Mouse (Mus musculus): ENCODE measurements around the gene Lgals3. TPM values are rescaled to one million over a fixed set of nuclear protein-coding genes. Genes with fewer than 3 reads are reported as not detected.

Gene Lgals3
- polyA plus RNA-seq, 1 experiment from 2014 or later: 0.49 TPM

DNA sequence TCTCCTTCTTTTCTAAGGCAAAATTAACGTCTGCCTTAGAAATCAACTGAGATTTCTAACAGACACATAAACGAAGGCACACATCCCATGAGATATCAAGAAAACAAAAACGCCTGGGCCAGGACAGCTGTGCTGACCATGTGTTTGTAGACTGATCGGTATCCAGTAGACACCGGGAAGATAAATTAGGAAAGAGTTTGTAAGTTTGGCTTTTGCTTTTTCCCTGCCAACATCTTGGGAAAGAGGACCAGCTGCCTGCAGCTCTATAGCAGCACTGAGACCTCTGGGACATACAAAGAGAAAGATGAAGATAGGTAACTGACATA, 51.1 kb downstream of the Lgals3 start:
- peaks cover 29% of the 10 kb centered on the region for H3K36me3 ChIP-seq
- H3K4me3 ChIP-seq: peak overlapping the region; percentile 79
- no peaks in the 10 kb centered on the region for H3K27me3 ChIP-seq (ENCODE audit: low read depth, poor library complexity, severe bottlenecking)
- 52% methylated on average over 5 of the region's 5 CpGs for WGBS
- no peaks in the 10 kb centered on the region for H3K9me3 ChIP-seq (replicated peaks)
- peak overlapping the region; percentile 92 for H3K27ac ChIP-seq
- peaks cover 21% of the 10 kb centered on the region for H3K4me1 ChIP-seq
- no peak for DNase-seq (ENCODE audit: low spot score)

DNA sequence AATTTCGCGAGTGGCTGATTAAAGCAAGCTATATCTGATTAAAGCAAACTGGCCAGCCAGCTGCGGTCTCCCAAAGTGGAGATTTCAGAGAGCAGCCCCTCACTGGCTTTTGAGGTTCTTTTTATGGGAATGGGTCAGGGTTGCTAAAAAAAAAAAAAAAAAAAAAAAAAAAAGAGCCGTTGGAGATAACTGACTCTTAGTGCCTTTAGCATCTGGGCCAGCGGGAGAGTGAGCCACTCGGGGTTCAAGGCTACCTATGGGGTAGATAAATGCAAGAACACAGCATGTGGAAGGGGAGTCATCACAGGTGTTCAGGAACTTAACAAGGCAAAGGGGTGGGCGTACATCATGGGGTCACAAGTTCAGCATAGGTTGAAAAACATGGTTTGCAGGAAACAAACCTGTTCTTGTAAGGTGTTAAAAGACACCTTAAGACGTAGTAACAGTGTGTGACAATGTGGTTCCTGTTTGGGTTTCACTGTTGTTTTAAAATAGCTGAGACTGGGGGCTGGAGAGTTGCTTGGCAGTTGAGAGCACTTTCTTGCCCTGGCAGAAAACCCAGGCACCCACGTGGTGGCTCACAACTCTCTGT, 51.6 kb downstream of the Lgals3 start:
- peak overlapping the region; percentile 92; the same call in 1 of the 2 replicates for H3K27ac ChIP-seq

DNA sequence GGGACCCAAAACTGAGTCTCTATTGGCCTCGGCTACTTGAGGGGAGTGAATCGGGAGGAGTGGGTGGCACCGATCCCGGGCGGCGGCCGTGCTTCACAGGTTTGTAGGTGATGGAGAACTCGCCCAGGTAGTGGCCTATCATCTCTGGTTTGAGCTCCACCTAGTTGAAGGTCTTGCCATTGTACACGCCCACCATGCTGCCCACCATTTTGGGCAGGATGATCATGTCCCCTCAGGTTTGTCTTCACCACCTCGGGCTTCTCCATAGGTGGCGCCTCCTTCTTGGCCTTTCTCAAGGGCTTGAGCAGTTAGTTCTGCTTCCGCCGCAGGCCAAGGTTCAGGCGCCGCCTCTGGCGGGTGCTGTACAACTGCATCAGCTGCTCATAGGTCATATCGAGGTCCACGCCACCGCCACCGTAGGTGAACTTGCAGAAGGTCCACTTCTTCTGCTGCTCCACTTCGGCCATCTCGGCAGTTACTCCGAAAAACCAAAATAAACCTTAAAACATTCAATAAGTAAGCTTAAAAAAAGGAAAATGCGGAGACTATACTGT, 52.2 kb downstream of the Lgals3 start:
- 92% methylated on average over 24 of the region's 24 CpGs for WGBS
- Histone ChIP-seq H3K36me3 (peaks cover 17% of the 10 kb centered on the region), H3K4me1 (peaks cover 21% of the 10 kb centered on the region), H3K27ac (no peak overlapping the region), H3K9me3 (replicated peaks) (no peaks in the 10 kb centered on the region), H3K4me3 (no peak overlapping the region), H3K27me3 (ENCODE audit: low read depth, poor library complexity, severe bottlenecking) (no peaks in the 10 kb centered on the region)
- no peak for DNase-seq (ENCODE audit: low spot score)

More for the DNA sequence above, 51.6 kb downstream of the Lgals3 start:
- WGBS: 88% methylated on average over 9 of the region's 9 CpGs
- H3K36me3 ChIP-seq: peaks cover 24% of the 10 kb centered on the region
- peaks cover 21% of the 10 kb centered on the region for H3K4me1 ChIP-seq
- no peaks in the 10 kb centered on the region for H3K9me3 ChIP-seq (replicated peaks)
- H3K27me3 ChIP-seq (ENCODE audit: low read depth, poor library complexity, severe bottlenecking): no peaks in the 10 kb centered on the region
- H3K4me3 ChIP-seq: no peak overlapping the region
- no peak for DNase-seq (ENCODE audit: low spot score)

DNA sequence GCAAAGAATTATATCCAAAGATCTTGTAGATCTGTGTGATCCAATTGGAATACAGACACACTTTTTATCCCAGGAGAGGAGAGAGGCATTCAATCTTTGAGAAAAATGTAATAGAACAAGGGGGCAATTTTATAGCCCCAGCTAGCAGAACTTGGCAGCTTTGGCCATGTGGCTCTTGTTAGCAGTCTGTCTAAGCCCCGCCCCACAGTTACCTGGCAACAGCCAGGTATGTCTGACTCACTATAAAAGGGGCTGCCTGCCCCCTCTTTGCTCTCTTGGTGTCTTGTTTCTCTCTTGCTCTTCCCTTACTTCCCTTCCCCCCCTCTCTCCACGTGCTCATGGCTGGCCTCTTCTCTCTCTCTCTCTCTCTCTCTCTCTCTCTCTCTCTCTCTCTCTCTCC, 54.1 kb downstream of the Lgals3 start:
- no peaks in the 10 kb centered on the region for H3K27me3 ChIP-seq (ENCODE audit: low read depth, poor library complexity, severe bottlenecking)
- DNase-seq (ENCODE audit: low spot score): peak; percentile 48
- H3K9me3 ChIP-seq (replicated peaks): no peaks in the 10 kb centered on the region
- H3K36me3 ChIP-seq: no peaks in the 10 kb centered on the region
- H3K4me3 ChIP-seq: no peak overlapping the region
- peaks cover 21% of the 10 kb centered on the region for H3K4me1 ChIP-seq
- WGBS: 39% methylated on average over 2 of the region's 2 CpGs
- H3K27ac ChIP-seq: peak overlapping the region; percentile 64

DNA sequence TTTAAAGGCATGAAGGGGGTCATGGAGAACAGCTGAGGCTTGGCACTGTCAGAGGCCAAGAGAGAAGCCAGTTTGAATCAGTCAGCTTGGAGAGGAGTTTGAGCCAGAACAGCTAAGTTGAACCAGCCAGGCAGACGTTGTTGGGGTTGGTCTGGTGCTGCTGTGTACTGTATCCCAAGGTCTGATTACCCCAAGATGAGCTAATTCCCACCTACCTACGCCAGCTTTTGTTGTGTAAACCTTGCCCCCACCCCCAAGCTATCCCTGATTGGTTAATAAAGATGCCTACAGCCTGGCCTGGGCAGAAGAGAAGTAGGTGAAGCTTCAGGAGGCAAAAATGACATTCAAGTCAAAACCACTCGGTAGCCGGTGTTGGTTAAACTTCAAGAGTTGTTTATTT, 54.9 kb downstream of the Lgals3 start:
- 72% methylated on average over 4 of the region's 4 CpGs for WGBS
- Histone ChIP-seq H3K27me3 (ENCODE audit: low read depth, poor library complexity, severe bottlenecking) (no peaks in the 10 kb centered on the region), H3K4me1 (peaks cover 13% of the 10 kb centered on the region), H3K4me3 (no peak overlapping the region), H3K27ac (no peak overlapping the region), H3K36me3 (no peaks in the 10 kb centered on the region), H3K9me3 (replicated peaks) (no peaks in the 10 kb centered on the region)
- no peak for DNase-seq (ENCODE audit: low spot score)

DNA sequence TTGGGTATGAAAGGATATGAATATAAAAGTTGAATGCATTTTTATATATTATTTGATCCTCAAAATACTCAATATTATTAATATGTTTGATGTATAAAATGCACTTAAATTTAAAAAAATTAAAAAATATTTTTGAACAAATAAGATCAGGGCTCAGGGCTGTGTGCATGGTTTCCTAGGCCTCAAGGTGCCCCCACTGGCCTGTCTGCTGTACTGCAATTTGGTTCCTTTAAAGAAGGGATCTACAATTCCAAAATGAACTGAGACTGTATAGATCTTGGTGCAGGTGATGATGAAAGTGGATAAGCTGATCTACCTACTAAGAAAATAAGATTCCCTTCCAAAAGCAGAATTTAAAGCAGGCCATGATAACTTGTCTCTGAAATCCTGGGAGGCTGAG, 65.4 kb downstream of the Lgals3 start:
- Histone ChIP-seq H3K4me3 (no peak overlapping the region), H3K36me3 (no peaks in the 10 kb centered on the region), H3K27me3 (ENCODE audit: low read depth, poor library complexity, severe bottlenecking) (no peaks in the 10 kb centered on the region), H3K27ac (no peak overlapping the region), H3K9me3 (replicated peaks) (no peaks in the 10 kb centered on the region), H3K4me1 (no peaks in the 10 kb centered on the region)
- no peak for DNase-seq (ENCODE audit: low spot score)

Other genes starting within 250 kb of the Lgals3 start
- 0.72 and 0.88 TPM in 2 replicates for gene Gch1, start 178.3 kb upstream of the Lgals3 start, polyA plus RNA-seq (2016; fragmentation: Nextera tagmentation; extraction: Ambion mirVana)
- 54.7 and 65.4 TPM in 2 replicates for gene Wdhd1, start 90.9 kb upstream of the Lgals3 start, polyA plus RNA-seq (2016; fragmentation: Nextera tagmentation; extraction: Ambion mirVana)
- 3.0 and 3.4 TPM in 2 replicates for gene Socs4, start 90.8 kb upstream of the Lgals3 start, polyA plus RNA-seq (2016; fragmentation: Nextera tagmentation; extraction: Ambion mirVana)
- 136 and 141 TPM in 2 replicates for gene Mapk1ip1l, start 69.5 kb upstream of the Lgals3 start, polyA plus RNA-seq (2016; fragmentation: Nextera tagmentation; extraction: Ambion mirVana)
- 80.6 and 83.3 TPM in 2 replicates for gene Dlgap5, start 50.7 kb downstream of the Lgals3 start, polyA plus RNA-seq (2016; fragmentation: Nextera tagmentation; extraction: Ambion mirVana)
- 19.6 and 25.2 TPM in 2 replicates for gene Fbxo34, start 82.7 kb downstream of the Lgals3 start, polyA plus RNA-seq (2016; fragmentation: Nextera tagmentation; extraction: Ambion mirVana)
- 18.0 and 18.9 TPM in 2 replicates for gene Atg14, start 202.9 kb downstream of the Lgals3 start, polyA plus RNA-seq (2016; fragmentation: Nextera tagmentation; extraction: Ambion mirVana)